Mouse (Mus musculus): Measurements from ENCODE around the gene Strada. TPM values are rescaled to one million over a fixed set of nuclear protein-coding genes. Genes with fewer than 3 reads are reported as not detected.

The Strada gene
- total and polyA plus RNA-seq, 2 experiments: 1.8 to 3.9 TPM

- H3K9ac ChIP-seq (ENCODE audit: low read depth, low read length): peak within 1 kb of the TSS; percentile 93
- TF ChIP-seq CTCF (IDR thresholded peaks at IDR 0.05; ENCODE audit: low read depth, low read length) (no peak), POLR2A (IDR thresholded peaks at IDR 0.05; ENCODE audit: extremely low read depth, insufficient read depth, low read length) (peak; percentile 43; the same call in 1 of the 2 replicates)
- peaks cover 20% of the 10 kb centered on the region for H3K79me2 ChIP-seq (ENCODE audit: control insufficient read depth, insufficient read depth, low read length)
- H3K27ac ChIP-seq (replicated peaks; ENCODE audit: insufficient read depth, low read depth, low read length): peak within 1 kb of the TSS; percentile 89
- peaks cover 14% of the 10 kb centered on the region for H3K4me1 ChIP-seq (ENCODE audit: control insufficient read depth, insufficient read depth, low read length)
- H3K4me3 ChIP-seq (ENCODE audit: insufficient read depth, low read depth, low read length): peak within 1 kb of the TSS; percentile 87
- H3K36me3 ChIP-seq (ENCODE audit: control insufficient read depth, insufficient read depth, low read length): peaks cover 8% of the 10 kb centered on the region
- under 1% methylated on average over 46 of the region's 46 CpGs for WGBS
- no peaks in the 10 kb centered on the region for H3K27me3 ChIP-seq (ENCODE audit: control insufficient read depth, insufficient read depth, low read length)
- peak; percentile 99 for DNase-seq (ENCODE audit: extremely low read depth, low read depth, low spot score)
Measured at GRCm38 (mm10) chr11:106215927-106216729, 14.2 kb upstream of the Strada start, which contains the start of gene Ccdc47. TSS of gene Ccdc47 (minus strand) at chr11:106216344.

- Histone ChIP-seq H3K79me2 (ENCODE audit: control insufficient read depth, insufficient read depth, low read length) (peaks cover 17% of the 10 kb centered on the region), H3K9ac (ENCODE audit: low read depth, low read length) (peak overlapping the region; percentile 86; the same call in 1 of the 2 replicates), H3K27me3 (ENCODE audit: control insufficient read depth, insufficient read depth, low read length) (no peaks in the 10 kb centered on the region), H3K36me3 (ENCODE audit: control insufficient read depth, insufficient read depth, low read length) (peaks cover 13% of the 10 kb centered on the region), H3K27ac (replicated peaks; ENCODE audit: insufficient read depth, low read depth, low read length) (peak overlapping the region; percentile 83; the same call in 1 of the 2 replicates), H3K4me1 (ENCODE audit: control insufficient read depth, insufficient read depth, low read length) (peaks cover 14% of the 10 kb centered on the region), H3K4me3 (ENCODE audit: insufficient read depth, low read depth, low read length) (peak overlapping the region; percentile 82)
- 1% methylated on average over 7 of the region's 7 CpGs for WGBS
- DNase-seq (ENCODE audit: extremely low read depth, low read depth, low spot score): peak; percentile 28
- TF ChIP-seq CTCF (IDR thresholded peaks at IDR 0.05; ENCODE audit: low read depth, low read length) (no peak), POLR2A (IDR thresholded peaks at IDR 0.05; ENCODE audit: extremely low read depth, insufficient read depth, low read length) (no peak)
Measured at GRCm38 (mm10) chr11:106215450-106215859, 13.5 kb upstream of the Strada start.

- Histone ChIP-seq H3K79me2 (ENCODE audit: control insufficient read depth, insufficient read depth, low read length) (peaks cover 17% of the 10 kb centered on the region), H3K4me3 (ENCODE audit: insufficient read depth, low read depth, low read length) (no peak overlapping the region), H3K27ac (replicated peaks; ENCODE audit: insufficient read depth, low read depth, low read length) (0 out of 2 replicates have a peak overlapping the region, but pooled peaks have one; percentile 12), H3K4me1 (ENCODE audit: control insufficient read depth, insufficient read depth, low read length) (peaks cover 12% of the 10 kb centered on the region), H3K27me3 (ENCODE audit: control insufficient read depth, insufficient read depth, low read length) (no peaks in the 10 kb centered on the region), H3K9ac (ENCODE audit: low read depth, low read length) (peak overlapping the region; percentile 34), H3K36me3 (ENCODE audit: control insufficient read depth, insufficient read depth, low read length) (peaks cover 19% of the 10 kb centered on the region)
- TF ChIP-seq CTCF (IDR thresholded peaks at IDR 0.05; ENCODE audit: low read depth, low read length) (no peak), POLR2A (IDR thresholded peaks at IDR 0.05; ENCODE audit: extremely low read depth, insufficient read depth, low read length) (no peak)
- no peak for DNase-seq (ENCODE audit: extremely low read depth, low read depth, low spot score)
- 76% methylated on average over 5 of the region's 5 CpGs for WGBS
Measured at GRCm38 (mm10) chr11:106214856-106215255, 12.9 kb upstream of the Strada start.

GRCm38 (mm10) chr11:106212771-106213170 is 10.8 kb upstream of the Strada start:
- H3K4me3 ChIP-seq (ENCODE audit: insufficient read depth, low read depth, low read length): no peak overlapping the region
- no peaks in the 10 kb centered on the region for H3K27me3 ChIP-seq (ENCODE audit: control insufficient read depth, insufficient read depth, low read length)
- H3K4me1 ChIP-seq (ENCODE audit: control insufficient read depth, insufficient read depth, low read length): peaks cover 10% of the 10 kb centered on the region
- DNase-seq (ENCODE audit: extremely low read depth, low read depth, low spot score): peak; percentile 58
- H3K79me2 ChIP-seq (ENCODE audit: control insufficient read depth, insufficient read depth, low read length): peaks cover 13% of the 10 kb centered on the region
- H3K9ac ChIP-seq (ENCODE audit: low read depth, low read length): no peak overlapping the region
- peaks cover 36% of the 10 kb centered on the region for H3K36me3 ChIP-seq (ENCODE audit: control insufficient read depth, insufficient read depth, low read length)
- TF ChIP-seq CTCF (IDR thresholded peaks at IDR 0.05; ENCODE audit: low read depth, low read length): no peak
- TF ChIP-seq POLR2A (IDR thresholded peaks at IDR 0.05; ENCODE audit: extremely low read depth, insufficient read depth, low read length): no peak
- WGBS: 50% methylated on average over 8 of the region's 8 CpGs
- peak overlapping the region; percentile 20 for H3K27ac ChIP-seq (replicated peaks; ENCODE audit: insufficient read depth, low read depth, low read length)

- Histone ChIP-seq H3K9ac (ENCODE audit: low read depth, low read length) (no peak overlapping the region), H3K79me2 (ENCODE audit: control insufficient read depth, insufficient read depth, low read length) (no peaks in the 10 kb centered on the region), H3K27ac (replicated peaks; ENCODE audit: insufficient read depth, low read depth, low read length) (peak overlapping the region; percentile 4), H3K4me1 (ENCODE audit: control insufficient read depth, insufficient read depth, low read length) (0 out of 2 replicates have a peak, but pooled peaks cover 3% of the 10 kb centered on the region), H3K4me3 (ENCODE audit: insufficient read depth, low read depth, low read length) (no peak overlapping the region), H3K36me3 (ENCODE audit: control insufficient read depth, insufficient read depth, low read length) (peaks cover 59% of the 10 kb centered on the region), H3K27me3 (ENCODE audit: control insufficient read depth, insufficient read depth, low read length) (no peaks in the 10 kb centered on the region)
- no peak for TF ChIP-seq CTCF (IDR thresholded peaks at IDR 0.05; ENCODE audit: low read depth, low read length)
- no peak for TF ChIP-seq POLR2A (IDR thresholded peaks at IDR 0.05; ENCODE audit: extremely low read depth, insufficient read depth, low read length)
- 86% methylated on average over 19 of the region's 19 CpGs for WGBS
- no peak for DNase-seq (ENCODE audit: extremely low read depth, low read depth, low spot score)
Measured at GRCm38 (mm10) chr11:106201337-106202122, 438 bp downstream of the Strada start.
